Mouse (Mus musculus): ENCODE measurements around the gene Sap25. TPM values are rescaled to one million over a fixed set of nuclear protein-coding genes. Genes with fewer than 3 reads are reported as not detected.

Gene Sap25
- polyA plus RNA-seq, 1 experiment, result 28.9 TPM

DNA sequence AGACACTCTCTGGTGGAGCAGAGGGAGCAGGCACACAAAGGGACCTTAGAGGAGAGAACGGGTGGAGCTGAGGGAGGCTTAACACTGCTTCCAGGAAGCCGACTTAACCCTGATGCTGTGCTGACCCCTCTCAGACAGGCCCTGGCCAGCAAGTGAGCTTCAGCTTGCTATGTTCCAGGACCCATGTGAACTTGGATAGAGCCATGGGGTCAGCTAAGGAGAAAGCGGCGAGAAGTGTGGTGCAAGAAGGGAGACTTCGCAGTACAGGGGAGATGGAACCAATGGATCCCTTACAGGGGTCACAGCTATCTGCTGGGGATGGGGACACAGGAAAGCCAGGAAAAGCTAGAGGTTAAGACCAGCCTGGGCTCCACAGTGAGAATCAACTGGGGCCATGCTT lies 28.1 kb upstream of the Sap25 start:
- TF ChIP-seq GATA1 (IDR thresholded peaks at IDR 0.05; ENCODE audit: low read length), result no peak

DNA sequence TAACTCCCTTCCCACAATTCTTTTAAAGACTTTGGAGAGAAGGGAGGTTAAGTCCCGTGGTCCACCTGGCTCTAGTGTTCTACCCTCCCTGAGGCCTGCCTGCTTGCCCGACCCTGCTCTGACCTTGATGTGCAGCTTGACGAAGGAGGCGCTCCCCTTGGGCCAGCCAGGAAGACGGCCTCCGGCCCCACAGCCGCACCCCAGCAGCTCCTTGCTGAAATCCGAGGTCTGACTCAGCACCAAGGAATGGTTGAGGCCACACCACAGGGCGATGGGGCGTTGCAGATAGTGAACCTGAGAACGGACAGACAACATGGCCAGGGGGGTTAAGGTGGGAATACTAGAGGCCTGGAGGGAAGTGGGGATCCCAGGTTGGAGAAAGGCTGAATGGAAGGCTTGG lies 27.6 kb upstream of the Sap25 start, which contains the start of gene Pcolce:
Gene Pcolce (minus strand): TSS at position 235 of the 400 bp plus-strand sequence.
- no peak for TF ChIP-seq GATA1 (IDR thresholded peaks at IDR 0.05; ENCODE audit: low read length)

DNA sequence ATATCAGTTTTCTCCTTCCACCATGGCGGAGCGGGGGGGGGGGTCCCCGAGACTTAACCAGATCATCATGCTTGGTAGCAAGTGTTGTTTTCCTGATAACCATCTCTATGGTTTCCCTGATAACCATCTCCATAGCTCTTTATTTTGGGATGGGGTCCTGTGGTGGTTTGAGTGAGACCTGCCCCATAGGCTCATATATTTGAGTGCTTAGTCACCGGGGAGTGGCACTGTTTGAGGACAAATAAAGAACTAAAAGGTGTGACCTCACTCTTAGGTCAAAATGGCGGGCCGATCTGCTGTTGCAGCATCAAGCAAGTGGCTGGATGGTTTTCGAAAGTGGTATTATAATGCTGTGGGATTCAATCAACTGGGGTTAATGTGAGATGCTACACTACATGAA lies 25.8 kb upstream of the Sap25 start:
- no peak for TF ChIP-seq GATA1 (IDR thresholded peaks at IDR 0.05; ENCODE audit: low read length)

DNA sequence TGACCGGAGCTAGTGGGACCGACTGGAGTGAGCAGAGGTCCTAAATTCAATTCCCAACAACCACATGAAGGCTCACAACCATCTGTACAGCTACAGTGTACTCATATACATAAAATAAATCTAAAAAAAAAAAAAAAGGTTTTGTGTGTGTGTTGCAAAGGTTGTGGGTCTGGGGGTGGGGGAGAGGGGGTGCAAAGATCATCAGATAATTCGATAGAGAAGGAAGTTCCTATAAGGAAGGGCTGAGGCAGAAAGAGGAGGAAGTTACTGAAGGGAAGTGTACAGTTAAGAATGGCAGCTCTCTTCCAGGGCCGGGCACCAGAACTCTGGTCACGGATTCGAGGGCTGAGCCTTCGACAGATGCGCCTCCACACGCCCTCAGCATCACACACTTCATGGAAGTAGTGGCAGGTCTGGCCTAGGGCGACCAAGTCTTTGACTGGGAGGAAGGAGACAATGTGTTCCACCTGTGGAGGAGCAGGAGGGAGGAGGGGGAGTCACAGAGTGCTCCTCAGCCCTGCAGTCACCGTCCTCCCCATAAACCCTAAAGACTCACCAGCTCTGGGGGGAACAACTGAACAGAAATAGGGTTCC lies 17.1 kb upstream of the Sap25 start:
- no peak for TF ChIP-seq GATA1 (IDR thresholded peaks at IDR 0.05; ENCODE audit: low read length)

DNA sequence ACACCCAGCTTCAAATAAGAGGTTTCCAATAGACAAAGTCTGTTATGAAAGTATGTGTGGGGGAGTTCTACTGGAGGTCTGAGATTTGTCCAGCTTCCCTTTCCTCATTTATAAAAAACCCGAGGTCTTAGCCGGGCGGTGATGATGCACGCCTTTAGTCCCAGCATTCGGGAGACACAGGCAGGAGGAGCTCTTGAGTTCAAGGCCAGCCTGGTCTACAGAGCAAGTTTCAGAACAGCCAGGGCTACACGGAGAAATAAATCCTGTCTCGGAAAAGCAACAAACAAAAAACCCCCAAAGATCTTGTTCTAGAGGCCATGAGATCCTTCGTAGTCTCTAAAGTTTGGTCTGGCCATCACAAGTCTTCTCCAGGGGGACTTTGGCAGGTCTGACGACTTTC lies 13.1 kb upstream of the Sap25 start:
- TF ChIP-seq GATA1 (IDR thresholded peaks at IDR 0.05; ENCODE audit: low read length), result no peak

DNA sequence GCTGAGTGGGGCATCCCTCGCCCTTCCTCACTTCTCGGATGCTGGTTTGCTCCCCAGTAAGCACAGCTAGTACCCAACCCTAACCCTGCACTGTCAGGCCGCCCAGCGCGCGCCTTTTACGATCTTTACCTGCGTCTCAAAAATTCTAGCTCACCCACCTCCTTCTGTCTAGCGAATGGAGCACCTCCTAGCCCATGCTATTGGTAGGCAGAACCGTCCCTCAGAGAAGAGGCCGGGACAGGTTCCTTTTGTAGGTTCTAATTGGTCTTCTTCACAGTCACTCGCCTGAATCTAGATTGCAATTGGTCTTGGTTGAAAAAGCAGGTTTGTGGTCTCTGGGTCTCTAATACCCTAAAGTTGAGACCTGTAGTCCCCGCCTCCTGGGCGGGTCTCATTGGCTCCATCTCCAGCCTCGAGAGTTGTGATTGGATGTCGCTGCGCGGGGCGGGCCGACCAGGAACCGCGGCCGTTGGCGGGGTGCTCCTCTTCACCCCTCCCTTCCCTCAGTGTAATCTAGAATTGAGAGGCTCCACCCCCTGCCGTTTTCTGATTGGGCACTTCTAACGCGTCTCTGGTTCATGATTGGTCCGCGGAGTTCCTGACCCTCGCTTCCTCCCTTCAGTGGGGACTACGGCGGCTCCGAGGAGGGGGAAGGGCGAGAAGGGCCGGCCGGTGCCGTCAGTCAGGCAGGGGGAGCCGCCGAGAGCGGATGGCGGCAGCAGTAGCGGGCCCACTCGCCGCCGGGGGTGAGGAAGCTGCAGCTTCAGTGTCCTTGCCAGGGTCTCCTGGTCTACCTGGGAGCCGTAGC lies 12.4 kb upstream of the Sap25 start, which contains the start of the genes Fbxo24, Lrch4 and Gm20605:
Gene Fbxo24 (minus strand): TSS at position 505 of the 808 bp plus-strand sequence.
Gene Lrch4 (plus strand): TSS at position 624 of the 808 bp plus-strand sequence.
Gene Gm20605 (plus strand): TSS at position 678 of the 808 bp plus-strand sequence.
- TF ChIP-seq GATA1 (IDR thresholded peaks at IDR 0.05; ENCODE audit: low read length), result no peak

DNA sequence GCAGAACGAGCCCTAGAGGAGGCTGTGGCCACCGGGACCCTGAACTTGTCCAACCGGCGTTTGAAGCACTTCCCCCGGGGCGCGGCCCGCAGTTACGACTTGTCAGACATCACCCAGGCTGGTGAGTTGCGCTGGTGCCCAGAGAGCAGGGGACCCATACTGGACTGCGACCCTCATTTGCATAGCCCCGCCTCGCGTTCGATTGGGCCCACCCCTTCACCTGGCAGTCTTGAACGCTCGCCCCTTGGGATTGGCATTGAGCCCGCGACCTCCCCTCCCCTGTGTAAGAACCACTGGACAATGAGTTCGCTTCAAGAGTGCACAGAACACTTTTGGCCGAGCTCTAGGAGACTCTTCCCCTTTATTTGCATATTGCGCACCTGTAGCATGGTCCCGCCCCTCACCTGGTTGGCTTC lies 11.8 kb upstream of the Sap25 start:
- TF ChIP-seq GATA1 (IDR thresholded peaks at IDR 0.05; ENCODE audit: low read length), result no peak

DNA sequence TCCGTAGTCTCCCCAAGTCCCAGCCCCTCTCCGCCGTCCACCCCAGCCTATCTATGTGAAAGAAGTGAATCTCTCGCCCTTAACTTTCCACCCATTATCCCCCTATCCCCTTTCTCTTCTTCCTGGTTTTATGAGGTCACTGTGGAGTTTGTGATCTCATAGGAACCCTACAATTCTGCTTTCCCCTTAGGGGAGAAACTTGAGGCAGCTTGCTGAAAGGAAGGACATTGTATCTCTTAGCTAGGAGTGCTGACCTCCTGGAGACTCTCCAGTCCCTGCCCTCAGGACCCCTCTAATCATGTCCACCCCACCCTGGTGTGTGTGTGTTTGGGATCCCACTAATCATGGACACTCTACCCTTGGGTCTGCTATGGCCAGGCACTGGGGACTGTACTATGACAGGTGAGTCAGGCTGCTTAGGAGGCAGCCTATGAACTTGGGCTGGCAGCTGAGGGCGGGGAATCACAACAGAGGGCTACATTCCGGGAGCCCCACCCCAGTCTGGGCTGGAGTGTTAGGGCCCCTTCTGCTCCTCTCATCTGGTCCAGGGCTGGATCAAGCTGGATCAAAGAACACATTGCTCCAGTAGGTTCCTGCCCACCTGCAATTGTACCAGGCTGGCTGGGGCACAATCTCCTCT lies 11.1 kb upstream of the Sap25 start:
- TF ChIP-seq GATA1 (IDR thresholded peaks at IDR 0.05; ENCODE audit: low read length), result no peak

DNA sequence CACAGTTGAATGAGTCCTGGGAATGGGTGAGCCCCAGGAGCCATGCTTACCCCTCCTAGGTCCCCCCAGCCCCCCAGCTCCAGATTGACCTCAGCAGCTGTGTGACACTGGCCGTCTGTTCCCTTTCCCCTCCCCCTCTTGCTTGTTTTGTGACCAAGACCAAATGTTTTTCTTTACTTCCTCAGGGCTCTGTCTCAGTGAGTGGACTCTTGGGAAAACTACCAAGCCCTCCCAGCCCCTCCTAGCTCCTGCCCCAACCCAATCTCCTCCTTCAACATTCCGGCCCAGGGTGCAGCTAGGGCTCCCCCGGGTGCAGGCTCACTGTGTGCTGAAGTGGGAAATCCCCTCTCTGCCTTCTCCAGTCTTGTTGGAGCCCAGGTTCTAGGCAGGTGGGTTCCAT lies 10.5 kb upstream of the Sap25 start:
- no peak for TF ChIP-seq GATA1 (IDR thresholded peaks at IDR 0.05; ENCODE audit: low read length)

DNA sequence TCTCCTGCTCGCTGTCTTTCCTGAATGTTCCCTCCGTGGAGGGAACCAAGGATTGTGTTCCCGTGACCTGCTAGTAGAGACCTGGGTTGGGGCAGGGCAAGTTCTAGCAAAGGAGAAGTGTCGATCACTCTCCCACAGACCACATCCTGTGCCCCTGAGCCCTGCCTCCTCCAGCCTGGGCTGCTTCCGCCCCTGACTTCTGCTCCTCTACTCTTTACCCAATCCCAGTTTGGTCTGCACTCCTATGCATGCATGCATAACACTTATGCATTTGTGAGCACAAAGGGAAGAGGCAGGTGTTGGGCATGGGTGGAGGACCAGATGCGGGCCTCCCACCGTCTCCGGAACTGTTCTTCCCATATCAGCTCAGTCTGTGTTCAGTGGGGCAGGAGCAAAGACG lies 10.0 kb upstream of the Sap25 start:
- TF ChIP-seq GATA1 (IDR thresholded peaks at IDR 0.05; ENCODE audit: low read length), result no peak

DNA sequence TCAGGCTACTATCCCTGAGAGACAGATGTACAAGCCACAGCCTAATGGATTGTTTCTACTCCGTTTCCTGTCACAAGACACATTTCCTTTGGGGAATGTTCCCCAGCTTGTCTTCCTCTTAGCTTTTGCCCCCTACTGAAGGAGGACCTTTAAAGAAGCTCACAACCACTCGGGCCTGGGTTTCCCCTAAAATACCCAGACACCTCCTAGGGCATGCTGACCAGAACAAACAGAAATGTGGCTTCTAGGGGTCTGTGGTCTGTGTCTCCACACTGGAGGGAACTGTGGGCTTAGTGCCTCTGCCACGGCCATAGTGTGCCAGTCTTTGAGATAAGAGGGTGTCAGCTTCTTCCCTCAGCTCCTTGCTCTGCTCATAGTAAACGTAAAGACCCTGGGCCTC lies 9.5 kb upstream of the Sap25 start:
- TF ChIP-seq GATA1 (IDR thresholded peaks at IDR 0.05; ENCODE audit: low read length), result no peak

DNA sequence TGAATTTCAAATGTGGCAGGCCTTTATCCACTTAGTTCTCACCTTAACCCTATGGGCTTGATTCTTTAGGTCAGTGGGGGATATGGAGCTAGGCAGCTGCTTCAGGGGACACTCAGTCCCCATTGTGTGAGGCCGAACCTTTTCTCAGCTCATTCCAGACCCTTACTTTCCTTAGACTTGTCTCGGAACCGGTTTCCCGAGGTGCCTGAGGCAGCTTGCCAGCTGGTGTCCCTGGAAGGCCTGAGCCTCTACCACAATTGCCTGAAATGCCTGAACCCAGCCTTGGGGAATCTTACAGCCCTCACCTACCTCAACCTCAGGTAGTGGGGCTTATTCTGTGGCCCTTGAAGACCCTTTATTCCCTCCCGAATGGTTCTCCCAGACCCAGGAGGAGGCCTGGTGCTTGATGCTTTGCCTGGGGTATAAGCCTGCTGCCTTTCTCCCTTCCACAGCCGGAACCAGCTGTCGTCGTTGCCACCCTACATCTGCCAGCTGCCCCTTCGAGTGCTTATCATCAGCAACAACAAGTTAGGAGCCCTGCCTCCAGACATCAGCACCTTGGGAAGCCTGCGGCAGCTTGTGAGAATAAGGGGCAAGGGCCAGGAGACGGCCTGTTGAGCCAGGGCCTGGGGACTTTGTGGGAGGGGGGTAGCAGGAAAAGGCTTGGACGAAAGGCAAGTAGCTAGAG lies 7.6 kb upstream of the Sap25 start:
- TF ChIP-seq GATA1 (IDR thresholded peaks at IDR 0.05; ENCODE audit: low read length), result no peak

DNA sequence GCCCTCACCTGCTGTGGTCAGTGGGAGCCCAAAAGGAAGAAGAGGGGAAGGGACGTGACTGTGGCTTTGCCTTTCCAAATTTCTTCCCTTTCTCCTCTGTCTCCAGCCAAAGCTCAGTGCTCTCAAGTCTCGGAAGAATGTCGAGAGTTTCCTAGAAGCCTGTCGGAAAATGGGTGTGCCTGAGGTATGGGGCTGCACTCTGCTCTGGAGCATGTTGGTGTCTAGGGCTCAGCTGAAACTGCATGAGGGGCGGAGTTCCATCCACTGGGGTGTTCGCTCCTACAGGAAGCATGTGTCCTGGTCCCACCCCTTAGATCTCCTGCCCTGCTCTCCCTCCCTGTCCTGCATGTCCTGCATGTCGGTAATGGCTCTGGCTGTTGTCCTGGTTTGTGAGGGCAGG lies 1.7 kb upstream of the Sap25 start:
- no peak for TF ChIP-seq GATA1 (IDR thresholded peaks at IDR 0.05; ENCODE audit: low read length)

DNA sequence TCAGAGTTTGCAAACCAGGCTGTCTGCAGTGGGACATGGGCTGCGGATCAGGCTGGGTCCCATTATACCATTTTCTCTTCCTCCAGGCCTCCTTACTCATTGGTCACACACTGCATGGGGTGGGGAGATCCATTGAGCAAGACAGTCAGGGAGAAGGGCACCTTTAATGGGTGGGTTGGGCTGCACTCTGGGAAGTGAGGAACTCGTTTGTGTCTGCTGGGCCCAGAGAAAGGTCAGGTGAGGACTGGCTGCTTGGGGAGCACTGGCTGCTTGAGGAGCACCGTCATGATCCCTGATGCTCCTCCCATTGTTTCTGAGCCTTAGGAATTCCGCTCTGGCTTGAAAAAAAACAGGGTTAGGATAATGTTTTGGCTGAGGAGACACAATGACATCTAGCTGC lies 1.8 kb downstream of the Sap25 start:
- TF ChIP-seq GATA1 (IDR thresholded peaks at IDR 0.05; ENCODE audit: low read length), result no peak

DNA sequence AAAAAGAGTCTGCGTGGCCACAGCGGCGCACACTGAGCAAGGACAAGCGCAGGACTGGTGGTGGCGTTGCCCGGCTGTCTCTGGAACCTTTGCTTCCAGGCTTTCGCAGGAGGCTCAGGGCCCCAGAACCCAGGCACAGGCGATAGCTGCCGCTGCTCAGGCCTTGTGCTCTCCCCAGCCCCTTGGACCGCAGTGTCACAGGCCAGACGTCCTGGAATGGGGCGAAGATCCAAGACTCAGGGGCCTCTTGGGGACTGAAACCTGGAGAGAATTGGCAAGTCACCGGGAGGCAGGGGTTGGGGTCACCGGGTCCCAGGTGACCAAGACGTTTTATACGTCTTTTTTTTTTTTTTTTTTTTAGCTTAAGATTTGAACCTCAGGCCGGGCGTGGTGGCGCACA lies 3.4 kb downstream of the Sap25 start:
- TF ChIP-seq GATA1 (IDR thresholded peaks at IDR 0.05; ENCODE audit: low read length), result no peak

Data from G1E-ER4 (cell line).